Mouse (Mus musculus) A20 (cell line): ENCODE data around the gene Frs3.

ENCODE experiments used
- DNase-seq: peaks from one replicate; pipeline ENCODE4 v3.0.0-alpha.2; 2011; ENCODE audit warnings: low read depth, low spot score

Frs3 gene

GRCm38 (mm10) chr17:47691650-47692049, 2.8 kb downstream of the Frs3 start:
- no peak for DNase-seq

GRCm38 (mm10) chr17:47693671-47694441, 5.0 kb downstream of the Frs3 start:
- DNase-seq, result no peak

GRCm38 (mm10) chr17:47694442-47694502, 5.4 kb downstream of the Frs3 start, which contains the start of gene Gm21981:
TSS of gene Gm21981 (minus strand) at chr17:47694455.
- no peak for DNase-seq

- DNase-seq, result peak; percentile 95
These were observed 5.9 kb downstream of the Frs3 start, which contains the start of gene Prickle4 for GRCm38 (mm10) chr17:47694503-47695336. TSS of gene Prickle4 (minus strand) at chr17:47694736.

- DNase-seq, result peak; percentile 59
These were observed 6.5 kb downstream of the Frs3 start for GRCm38 (mm10) chr17:47695337-47695710.

GRCm38 (mm10) chr17:47698156-47698555, 9.3 kb downstream of the Frs3 start:
- no peak for DNase-seq

GRCm38 (mm10) chr17:47699055-47699454, 10.2 kb downstream of the Frs3 start:
- DNase-seq, result no peak

- DNase-seq, result no peak
These were observed 13.0 kb downstream of the Frs3 start for GRCm38 (mm10) chr17:47701793-47702192.

GRCm38 (mm10) chr17:47702548-47703345, 13.9 kb downstream of the Frs3 start:
- no peak for DNase-seq

- no peak for DNase-seq
These were observed 14.7 kb downstream of the Frs3 start for GRCm38 (mm10) chr17:47703556-47703955.

- no peak for DNase-seq
These were observed 15.9 kb downstream of the Frs3 start for GRCm38 (mm10) chr17:47704692-47705091.

- DNase-seq, result no peak
These were observed 17.4 kb downstream of the Frs3 start for GRCm38 (mm10) chr17:47706196-47706595.

GRCm38 (mm10) chr17:47707961-47708360, 19.1 kb downstream of the Frs3 start:
- DNase-seq, result no peak

- DNase-seq, result no peak
These were observed 20.1 kb downstream of the Frs3 start for GRCm38 (mm10) chr17:47708972-47709371.

GRCm38 (mm10) chr17:47710036-47710435, 21.2 kb downstream of the Frs3 start:
- no peak for DNase-seq

- DNase-seq, result no peak
These were observed 23.1 kb downstream of the Frs3 start for GRCm38 (mm10) chr17:47711883-47712282.

GRCm38 (mm10) chr17:47712889-47713571, 24.2 kb downstream of the Frs3 start:
- DNase-seq, result no peak

GRCm38 (mm10) chr17:47715037-47715436, 26.2 kb downstream of the Frs3 start:
- DNase-seq, result no peak

GRCm38 (mm10) chr17:47721183-47721582, 32.4 kb downstream of the Frs3 start:
- no peak for DNase-seq

- no peak for DNase-seq
These were observed 37.7 kb downstream of the Frs3 start, which contains the start of gene Pgc for GRCm38 (mm10) chr17:47726566-47726965. TSS of gene Pgc (plus strand) at chr17:47726842.

GRCm38 (mm10) chr17:47730633-47731575, 42.1 kb downstream of the Frs3 start:
- no peak for DNase-seq
